Mouse (Mus musculus) G1E (cell line): ENCODE results near the gene Fadd. TPM values are rescaled to one million over a fixed set of nuclear protein-coding genes. Genes with fewer than 3 reads are reported as not detected.

Source experiments
- ATAC-seq: 2 replicates; pipeline ENCODE4 v1.8.0; 2016; ENCODE audit warnings: mild to moderate bottlenecking; ENCODE audit not compliant: insufficient number of reproducible peaks, poor library complexity, low FRiP score, severe bottlenecking; ENCODE audit errors: extremely low read depth
- DNase-seq: peaks from one replicate; pipeline ENCODE4 v3.0.0; 2012; ENCODE audit warnings: low spot score
- H3K27me3 ChIP-seq: 2 replicates; pipeline ENCODE4 v1.6.1; 2012; ENCODE audit warnings: mild to moderate bottlenecking, low read length, inconsistent platforms; ENCODE audit not compliant: insufficient read depth
- H3K36me3 ChIP-seq: replicated peaks from 2 replicates; pipeline ENCODE3; 2012; ENCODE audit warnings: mild to moderate bottlenecking, inconsistent platforms
- H3K4me1 ChIP-seq: 2 replicates; pipeline ENCODE4 v1.6.1; 2012; ENCODE audit warnings: low read depth, low read length, inconsistent platforms, mixed read lengths; ENCODE audit not compliant: insufficient read depth
- H3K4me3 ChIP-seq: 2 replicates; pipeline ENCODE4 v1.5.1; 2012; ENCODE audit warnings: low read depth, mild to moderate bottlenecking, inconsistent platforms, low read length, moderate library complexity, mixed read lengths
- H3K9me3 ChIP-seq: replicated peaks from 2 replicates; pipeline ENCODE4 v1.6.1; 2012; ENCODE audit warnings: inconsistent platforms
- CTCF ChIP-seq: IDR thresholded peaks from 2 replicates; pipeline ENCODE4 v1.5.1; 2012; ENCODE audit warnings: low read depth, low read length, inconsistent platforms, mixed read lengths
- GATA1 ChIP-seq: IDR thresholded peaks from 2 replicates; pipeline ENCODE4 v1.6.1; 2012; ENCODE audit warnings: borderline replicate concordance, low read length, inconsistent platforms, mixed read lengths
- GATA2 ChIP-seq: IDR thresholded peaks from 2 replicates; pipeline ENCODE4 v1.6.1; 2012; ENCODE audit warnings: low read depth, low read length, inconsistent platforms, borderline replicate concordance
- POLR2AphosphoS5 ChIP-seq: IDR thresholded peaks from 2 replicates; pipeline ENCODE4 v1.6.1; 2012; ENCODE audit warnings: low read depth, low read length, inconsistent platforms; ENCODE audit not compliant: insufficient replicate concordance
- TAL1 ChIP-seq: conservative IDR thresholded peaks from 2 replicates; pipeline ENCODE4 v1.6.1; 2012; ENCODE audit warnings: low read depth, low read length, inconsistent platforms, mixed read lengths
- polyA plus RNA-seq: library from polyadenylated mRNA; stranded (reverse); fragments of >175 nt; gene quantifications from 2 replicates; pipeline ENCODE4 v1.2.3, GENCODE M21; 2012
- total RNA-seq, 2 experiments: library from RNA; stranded (forward) in 1 of 2; stranded (reverse) in 1 of 2; fragments of 200-1000 nt in 1 of 2; fragments of >200 nt in 1 of 2; fragmentation: Nextera tagmentation in 1 of 2; gene quantifications; 2 replicates each; pipeline ENCODE4 v1.2.3; 2014 to 2017

Gene Fadd
- total and polyA plus RNA-seq, 3 experiments, result 4.5 to 9.7 (median 8.0) TPM

DNA sequence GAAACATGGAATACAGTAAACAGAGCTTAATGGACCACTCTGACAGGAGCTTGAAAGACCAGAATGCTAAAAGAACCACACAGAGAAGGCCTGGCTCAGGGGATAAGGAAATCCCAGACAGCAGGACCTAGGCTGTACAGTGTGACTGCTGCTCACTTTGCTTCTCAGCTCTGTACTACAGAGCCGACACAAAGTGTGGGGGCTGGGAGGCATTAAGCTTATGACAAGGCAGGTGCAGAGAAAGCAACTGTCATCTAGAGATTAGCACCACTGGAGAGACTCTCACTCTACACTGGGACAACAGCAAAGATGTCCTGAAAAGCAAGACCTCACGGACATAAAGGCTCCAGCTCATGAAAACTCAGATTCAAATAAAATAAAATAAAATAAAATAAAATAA, 43.1 kb downstream of the Fadd start:
- DNase-seq (peak; percentile 26), ATAC-seq (peak; percentile 65)
- no peak for TF ChIP-seq POLR2AphosphoS5
- TF ChIP-seq TAL1, result 0 out of 2 replicates have a peak, but pooled peaks have one; percentile 11
- Histone ChIP-seq H3K9me3 (no peaks in the 10 kb centered on the region), H3K27me3 (no peaks in the 10 kb centered on the region), H3K4me1 (peaks cover 57% of the 10 kb centered on the region), H3K4me3 (no peak overlapping the region), H3K36me3 (peaks cover 78% of the 10 kb centered on the region)

GRCm38 (mm10) chr7:144538030-144538644, 44.1 kb downstream of the Fadd start:
- H3K4me1 ChIP-seq, result peaks cover 58% of the 10 kb centered on the region
- DNase-seq (no peak), ATAC-seq (no peak)
- no peak overlapping the region for H3K4me3 ChIP-seq
- no peaks in the 10 kb centered on the region for H3K9me3 ChIP-seq
- no peaks in the 10 kb centered on the region for H3K27me3 ChIP-seq
- TF ChIP-seq GATA1 (no peak), TAL1 (no peak), CTCF (no peak), POLR2AphosphoS5 (no peak), GATA2 (no peak)
- peaks cover 75% of the 10 kb centered on the region for H3K36me3 ChIP-seq

DNA sequence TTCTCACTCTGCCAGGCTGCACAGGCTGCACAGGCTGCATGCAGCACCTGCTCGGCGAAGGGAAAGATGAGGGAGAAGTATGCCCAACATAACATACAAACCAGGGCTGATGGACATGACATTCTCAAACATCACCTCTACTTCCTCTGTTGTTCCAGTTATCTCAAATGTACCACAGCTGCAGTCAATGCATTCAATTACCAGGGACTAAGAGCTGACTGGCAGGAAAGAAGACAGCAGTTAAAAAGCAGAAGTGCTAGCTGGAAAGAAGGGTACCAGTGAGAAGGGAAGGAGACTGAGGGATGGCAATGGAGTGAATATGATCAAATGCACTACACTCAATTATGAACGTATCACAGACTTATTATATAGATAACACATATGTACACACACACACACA, 45.9 kb downstream of the Fadd start:
- Histone ChIP-seq H3K4me1 (peaks cover 74% of the 10 kb centered on the region), H3K4me3 (no peak overlapping the region), H3K36me3 (peaks cover 82% of the 10 kb centered on the region), H3K27me3 (no peaks in the 10 kb centered on the region), H3K9me3 (no peaks in the 10 kb centered on the region)
- ATAC-seq, result no peak; the same call in 1 of the 2 replicates
- peak; percentile 25 for DNase-seq
- TF ChIP-seq GATA1, result no peak

GRCm38 (mm10) chr7:144534773-144535172, 47.5 kb downstream of the Fadd start:
- Histone ChIP-seq H3K36me3 (peaks cover 80% of the 10 kb centered on the region), H3K4me1 (peaks cover 76% of the 10 kb centered on the region), H3K9me3 (no peaks in the 10 kb centered on the region), H3K4me3 (no peak overlapping the region), H3K27me3 (no peaks in the 10 kb centered on the region)
- ATAC-seq (no peak), DNase-seq (no peak)
- TF ChIP-seq CTCF (no peak), TAL1 (no peak), GATA1 (no peak), POLR2AphosphoS5 (no peak), GATA2 (no peak)

- Histone ChIP-seq H3K27me3 (no peaks in the 10 kb centered on the region), H3K9me3 (no peaks in the 10 kb centered on the region), H3K4me1 (peaks cover 77% of the 10 kb centered on the region), H3K4me3 (no peak overlapping the region), H3K36me3 (peaks cover 77% of the 10 kb centered on the region)
- ATAC-seq (no peak), DNase-seq (no peak)
- TF ChIP-seq TAL1, result no peak
- TF ChIP-seq CTCF, result no peak
- no peak for TF ChIP-seq GATA1
- no peak for TF ChIP-seq GATA2
- TF ChIP-seq POLR2AphosphoS5, result no peak
These were observed 50.5 kb downstream of the Fadd start for GRCm38 (mm10) chr7:144531585-144532378.

- no peaks in the 10 kb centered on the region for H3K27me3 ChIP-seq
- DNase-seq, result no peak
- peaks cover 69% of the 10 kb centered on the region for H3K36me3 ChIP-seq
- H3K4me1 ChIP-seq, result peaks cover 73% of the 10 kb centered on the region
- no peak overlapping the region for H3K4me3 ChIP-seq
- TF ChIP-seq GATA1, result no peak
- no peak for TF ChIP-seq POLR2AphosphoS5
- TF ChIP-seq GATA2, result no peak
- no peak for TF ChIP-seq CTCF
- H3K9me3 ChIP-seq, result no peaks in the 10 kb centered on the region
- ATAC-seq, result no peak
These were observed 52.4 kb downstream of the Fadd start for GRCm38 (mm10) chr7:144529851-144530250.
